Mouse (Mus musculus) hindbrain, embryonic 11.5 days (tissue): Measurements from ENCODE around the gene 2010111I01Rik. TPM values are rescaled to one million over a fixed set of nuclear protein-coding genes. Genes with fewer than 3 reads are reported as not detected.
A peak's percentile ranks its signal among the peaks of the same experiment; 100 is the strongest.

Experiments
- ATAC-seq: fragments of 200-750 bp; cut with Nextera tagmentation; 2 replicates; pipeline ENCODE4 v1.8.0; 2017; ENCODE audit warnings: mild to moderate bottlenecking, moderate TSS enrichment, moderate library complexity; ENCODE audit not compliant: low FRiP score
- DNase-seq: peaks from one replicate; pipeline ENCODE4 v3.0.0-alpha.2; 2015; ENCODE audit warnings: low spot score
- H3K27ac ChIP-seq: fragments of 300-500 bp; sonication (generic); 2 replicates; pipeline ENCODE4 v1.5.1; 2014; ENCODE audit warnings: mild to moderate bottlenecking, low read depth, low read length
- H3K27me3 ChIP-seq: fragments of 300-500 bp; sonication (generic); 2 replicates; pipeline ENCODE4 v1.6.1; 2014; ENCODE audit warnings: mild to moderate bottlenecking, low read length, moderate library complexity, mixed read lengths; ENCODE audit not compliant: control insufficient read depth, insufficient read depth
- H3K36me3 ChIP-seq: fragments of 300-500 bp; sonication (generic); 2 replicates; pipeline ENCODE4 v1.6.1; 2014; ENCODE audit warnings: mild to moderate bottlenecking, low read length, moderate library complexity, mixed read lengths; ENCODE audit not compliant: control insufficient read depth, insufficient read depth
- H3K4me1 ChIP-seq: fragments of 300-500 bp; sonication (generic); replicated peaks from 2 replicates; pipeline ENCODE4 v1.6.1; 2014; ENCODE audit warnings: low read length, mixed read lengths; ENCODE audit not compliant: control insufficient read depth, insufficient read depth
- H3K4me2 ChIP-seq: fragments of 300-500 bp; sonication (generic); replicated peaks from 2 replicates; pipeline ENCODE4 v1.6.1; 2014; ENCODE audit warnings: mild to moderate bottlenecking, low read depth, low read length
- H3K4me3 ChIP-seq: fragments of 300-500 bp; sonication (generic); 2 replicates; pipeline ENCODE4 v1.5.1; 2014; ENCODE audit warnings: low read depth, low read length
- H3K9ac ChIP-seq: fragments of 300-500 bp; sonication (generic); 2 replicates; pipeline ENCODE4 v1.6.1; 2014; ENCODE audit warnings: low read depth, low read length
- H3K9me3 ChIP-seq: fragments of 300-500 bp; sonication (generic); 2 replicates; pipeline ENCODE4 v1.6.1; 2016; ENCODE audit warnings: low read length; ENCODE audit not compliant: control insufficient read depth
- WGBS: fragments of 180-500 bp; shearing (Covaris S2); extraction: QIAGEN DNeasy Blood & Tissue Kit; methylation state at CpG from one replicate; pipeline ENCODE4 v1.1.7; 2014; 5-methylcytosine and 5-hydroxymethylcytosine counted together
- polyA plus RNA-seq: library from polyadenylated mRNA; unstranded; fragments of >200 nt; fragmentation: Nextera tagmentation; extraction: Ambion mirVana; gene quantifications from 2 replicates; pipeline ENCODE4 v1.2.1, GENCODE M21; 2014

The 2010111I01Rik gene
- polyA plus RNA-seq, 1 experiment from 2014 or later, result 46.2 TPM

DNA sequence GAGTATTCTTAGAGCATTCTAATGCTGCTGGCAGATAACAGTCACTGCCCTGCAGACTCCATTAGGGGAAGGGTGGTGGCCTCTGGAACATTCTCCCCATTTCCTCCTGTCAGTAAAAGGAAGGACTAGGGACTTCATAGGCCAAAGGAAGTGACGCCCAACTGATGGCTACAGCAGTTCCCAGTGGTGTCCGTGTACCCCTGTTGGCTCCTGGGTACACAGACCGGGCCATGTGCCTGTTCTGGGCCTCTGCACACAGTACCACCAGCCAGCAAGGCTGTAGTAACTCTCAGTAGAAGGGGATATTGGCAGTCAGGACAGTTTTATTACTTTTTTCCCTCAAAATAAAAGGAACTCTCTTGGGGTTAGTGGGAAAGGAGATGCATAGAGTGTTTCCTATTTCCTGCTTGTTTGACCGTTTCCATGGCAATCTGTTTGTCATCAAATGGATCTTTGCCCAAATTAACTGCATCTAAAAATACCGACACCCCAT lies 290.9 kb downstream of the 2010111I01Rik start:
- H3K27ac ChIP-seq, result no peak overlapping the region
- H3K27me3 ChIP-seq, result no peaks in the 10 kb centered on the region
- no peak for ATAC-seq
- 88% methylated on average over 5 of the region's 5 CpGs for WGBS
- H3K36me3 ChIP-seq, result no peaks in the 10 kb centered on the region
- no peak overlapping the region for H3K9ac ChIP-seq
- no peak for DNase-seq
- H3K4me2 ChIP-seq, result no peak overlapping the region
- no peaks in the 10 kb centered on the region for H3K9me3 ChIP-seq
- no peak overlapping the region for H3K4me3 ChIP-seq
- H3K4me1 ChIP-seq, result no peaks in the 10 kb centered on the region; the same call in 1 of the 2 replicates

DNA sequence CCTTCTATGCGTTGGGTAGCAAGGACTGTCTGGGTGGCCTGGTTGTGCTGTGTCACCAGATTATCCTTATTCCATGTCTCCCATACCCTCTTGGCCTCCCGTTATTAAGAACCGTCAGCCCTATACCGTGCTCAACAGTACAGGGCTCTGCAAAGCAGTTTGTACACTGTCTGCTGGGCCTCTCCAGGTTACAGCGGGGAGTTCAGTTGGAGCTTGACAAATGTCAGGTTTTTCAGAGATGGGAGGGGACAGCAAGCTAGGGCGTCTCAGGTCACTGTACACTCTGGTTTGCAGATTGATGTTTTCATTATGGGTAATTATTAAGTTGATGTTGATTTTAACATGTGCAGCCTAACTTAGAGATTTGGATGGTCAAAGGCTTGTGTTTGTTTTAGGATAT lies 291.5 kb downstream of the 2010111I01Rik start:
- no peak overlapping the region for H3K4me2 ChIP-seq
- no peaks in the 10 kb centered on the region for H3K36me3 ChIP-seq
- H3K9ac ChIP-seq, result no peak overlapping the region
- H3K27me3 ChIP-seq, result no peaks in the 10 kb centered on the region
- no peaks in the 10 kb centered on the region; the same call in 1 of the 2 replicates for H3K4me1 ChIP-seq
- WGBS, result 88% methylated on average over 6 of the region's 6 CpGs
- no peak for ATAC-seq
- no peak overlapping the region for H3K4me3 ChIP-seq
- no peaks in the 10 kb centered on the region for H3K9me3 ChIP-seq
- no peak for DNase-seq
- no peak overlapping the region for H3K27ac ChIP-seq

DNA sequence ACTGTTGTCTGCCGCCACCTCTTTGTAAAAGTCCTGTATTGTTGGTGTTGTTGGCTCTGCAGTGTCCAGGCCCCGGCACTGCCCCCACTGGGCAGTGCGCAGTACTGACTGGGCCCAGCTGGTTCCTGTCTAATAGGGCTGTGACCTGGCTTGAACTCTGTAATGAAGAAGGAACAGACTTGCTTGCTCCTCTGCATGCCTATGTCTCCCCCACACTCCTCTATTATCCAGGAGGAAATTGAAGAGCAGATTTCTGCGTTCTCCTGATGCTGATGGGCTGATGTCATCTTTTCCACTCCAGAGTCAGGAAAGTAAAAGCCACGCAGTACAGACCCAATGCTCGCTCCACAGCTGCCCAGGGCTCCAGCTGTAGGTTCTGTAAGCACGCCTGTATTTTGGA lies 292.1 kb downstream of the 2010111I01Rik start:
- Histone ChIP-seq H3K36me3 (no peaks in the 10 kb centered on the region), H3K27me3 (no peaks in the 10 kb centered on the region; the same call in 1 of the 2 replicates), H3K4me1 (no peaks in the 10 kb centered on the region; the same call in 1 of the 2 replicates), H3K4me2 (no peak overlapping the region), H3K27ac (no peak overlapping the region), H3K9ac (no peak overlapping the region), H3K4me3 (no peak overlapping the region), H3K9me3 (no peaks in the 10 kb centered on the region)
- ATAC-seq (peak; percentile 70), DNase-seq (peak; percentile 44)
- WGBS, result 71% methylated on average over 7 of the region's 7 CpGs

DNA sequence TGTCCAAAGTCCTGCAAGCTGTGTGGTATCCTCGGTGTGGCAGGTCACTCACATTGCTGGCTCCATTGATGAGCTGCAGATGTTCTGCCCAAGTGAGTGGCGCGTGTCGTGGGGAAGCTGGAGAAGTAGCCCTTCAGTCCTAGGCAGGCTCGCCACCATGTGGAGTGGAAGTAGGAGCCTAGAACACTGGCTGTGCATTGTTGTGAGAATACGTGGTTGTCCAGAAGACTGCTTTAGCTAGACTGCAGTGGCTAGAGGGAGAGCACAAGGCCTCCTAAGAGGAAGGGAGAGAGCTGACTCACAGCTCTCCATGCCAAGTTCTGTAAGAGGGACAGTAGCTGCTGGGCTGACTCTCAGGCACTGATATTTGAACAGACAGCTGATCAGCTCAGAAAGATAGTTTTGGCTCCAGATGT lies 293.5 kb downstream of the 2010111I01Rik start:
- no peak for ATAC-seq
- Histone ChIP-seq H3K27ac (no peak overlapping the region), H3K36me3 (no peaks in the 10 kb centered on the region), H3K4me1 (no peaks in the 10 kb centered on the region; the same call in 1 of the 2 replicates), H3K27me3 (no peaks in the 10 kb centered on the region; the same call in 1 of the 2 replicates), H3K9ac (no peak overlapping the region), H3K4me3 (no peak overlapping the region), H3K9me3 (no peaks in the 10 kb centered on the region), H3K4me2 (no peak overlapping the region)
- 74% methylated on average over 6 of the region's 6 CpGs for WGBS
- no peak for DNase-seq

DNA sequence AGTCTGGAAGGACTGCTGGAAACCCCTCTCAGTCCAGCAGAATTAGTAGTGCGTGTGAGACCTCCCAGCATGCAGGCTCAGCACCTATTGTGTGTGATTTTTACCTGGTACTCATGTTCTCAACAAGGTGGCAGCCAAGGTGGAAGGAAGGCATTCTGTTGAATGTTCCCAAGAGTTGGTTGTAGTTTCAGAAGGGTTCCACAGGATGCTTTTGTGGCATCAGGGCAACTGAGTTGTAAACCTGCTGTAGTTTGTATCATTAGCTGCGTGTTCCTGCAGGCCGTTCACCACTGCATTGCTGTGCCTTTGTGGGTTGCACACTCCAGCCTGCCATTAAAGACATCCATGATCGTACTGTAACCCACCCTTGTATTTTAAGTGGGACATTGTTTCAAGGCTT lies 294.0 kb downstream of the 2010111I01Rik start:
- Histone ChIP-seq H3K9me3 (no peaks in the 10 kb centered on the region), H3K36me3 (no peaks in the 10 kb centered on the region), H3K4me2 (no peak overlapping the region), H3K27ac (no peak overlapping the region), H3K27me3 (no peaks in the 10 kb centered on the region; the same call in 1 of the 2 replicates), H3K4me3 (no peak overlapping the region), H3K9ac (no peak overlapping the region), H3K4me1 (no peaks in the 10 kb centered on the region; the same call in 1 of the 2 replicates)
- WGBS, result 90% methylated on average over 4 of the region's 4 CpGs
- no peak for DNase-seq
- ATAC-seq, result no peak

DNA sequence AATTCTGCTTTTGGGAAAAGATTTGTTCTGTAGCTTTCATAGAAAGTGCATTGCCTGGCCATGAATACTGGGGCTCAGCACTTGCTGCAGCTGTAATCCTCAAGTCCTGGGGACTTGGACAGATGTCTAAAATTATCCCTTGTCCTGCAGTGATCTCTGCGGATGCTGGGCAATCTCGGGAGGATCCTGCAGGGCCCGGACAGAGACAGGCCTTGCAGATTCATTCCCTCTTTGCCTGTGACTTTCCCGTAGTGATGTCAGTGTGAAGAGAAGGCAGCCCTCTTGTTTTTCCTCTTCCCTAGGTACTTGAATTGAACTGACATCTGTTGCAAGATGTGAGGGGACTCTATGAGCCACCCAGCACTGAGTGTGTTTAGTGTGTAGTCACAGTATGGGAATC lies 295.4 kb downstream of the 2010111I01Rik start:
- Histone ChIP-seq H3K27me3 (no peaks in the 10 kb centered on the region; the same call in 1 of the 2 replicates), H3K9me3 (no peaks in the 10 kb centered on the region), H3K4me2 (no peak overlapping the region), H3K27ac (no peak overlapping the region), H3K4me1 (no peaks in the 10 kb centered on the region; the same call in 1 of the 2 replicates), H3K9ac (no peak overlapping the region), H3K36me3 (no peaks in the 10 kb centered on the region), H3K4me3 (no peak overlapping the region)
- no peak for ATAC-seq
- 41% methylated on average over 4 of the region's 4 CpGs for WGBS
- DNase-seq, result no peak

DNA sequence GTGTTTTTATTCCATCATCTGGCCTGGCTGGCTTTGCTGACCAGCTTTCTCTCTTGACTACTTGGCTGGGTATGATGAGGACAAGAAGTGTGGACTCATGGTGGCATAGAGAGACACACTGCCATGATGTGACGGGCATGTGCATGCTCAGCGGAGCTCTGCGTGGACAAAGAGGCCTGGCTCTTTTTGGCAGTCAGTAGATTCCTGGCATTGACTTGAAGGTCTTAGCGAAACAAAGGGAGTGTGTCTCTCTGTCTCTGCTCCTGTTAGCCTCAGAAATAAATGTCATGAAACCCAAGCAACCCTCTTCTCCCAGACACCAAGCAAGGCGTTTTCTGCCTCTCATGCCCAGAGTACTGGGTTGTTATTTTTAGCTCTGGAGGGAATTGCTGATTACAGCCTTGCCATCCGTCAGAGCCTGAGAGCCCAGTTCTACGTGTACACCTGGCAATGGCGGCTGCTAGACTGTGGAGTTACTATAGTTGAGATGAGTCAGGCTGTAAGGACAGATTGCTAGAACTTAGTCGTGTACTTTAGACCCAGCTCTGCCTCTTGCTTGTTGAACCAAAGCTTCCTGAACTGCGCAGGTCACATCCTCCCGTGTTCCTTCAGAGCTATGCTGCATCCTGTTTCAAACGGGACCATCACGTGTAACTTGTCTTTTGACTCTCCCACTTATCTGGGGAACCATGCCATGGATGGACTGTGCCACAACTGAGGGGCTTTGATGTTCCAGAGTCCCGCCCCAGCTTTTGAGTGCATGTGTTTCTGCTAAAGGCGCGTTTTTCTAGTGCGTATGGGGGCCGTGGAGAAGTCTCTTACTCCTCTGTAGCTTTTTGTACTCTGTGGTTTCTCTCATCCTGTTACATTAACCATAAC lies 296.3 kb downstream of the 2010111I01Rik start:
- Histone ChIP-seq H3K4me2 (no peak overlapping the region), H3K9me3 (no peaks in the 10 kb centered on the region), H3K27ac (no peak overlapping the region; the same call in 1 of the 2 replicates), H3K9ac (no peak overlapping the region), H3K27me3 (no peaks in the 10 kb centered on the region; the same call in 1 of the 2 replicates), H3K4me1 (no peaks in the 10 kb centered on the region; the same call in 1 of the 2 replicates), H3K36me3 (no peaks in the 10 kb centered on the region), H3K4me3 (no peak overlapping the region)
- 70% methylated on average over 18 of the region's 18 CpGs for WGBS
- ATAC-seq (0 out of 2 replicates have a peak, but pooled peaks have one; percentile 33), DNase-seq (no peak)

DNA sequence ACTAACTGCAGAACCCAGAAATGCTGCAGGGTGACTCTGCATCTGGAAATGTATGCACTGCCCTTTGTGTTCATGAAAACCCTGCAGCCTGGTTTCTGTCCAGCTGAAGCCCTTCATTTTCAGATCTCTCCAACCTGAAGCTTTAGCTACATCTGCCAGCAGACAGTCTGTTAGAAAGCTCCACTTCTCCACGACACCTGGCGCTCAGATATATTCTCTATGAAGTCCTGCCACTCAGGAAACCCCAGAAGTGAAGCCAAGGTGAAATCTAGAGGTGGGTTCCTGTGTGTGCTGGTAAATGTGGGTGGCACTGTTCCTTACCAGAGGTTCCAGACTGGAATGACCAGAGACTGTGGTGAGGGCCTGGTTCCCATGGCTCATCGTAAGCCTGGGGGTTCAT lies 297.0 kb downstream of the 2010111I01Rik start:
- no peaks in the 10 kb centered on the region; the same call in 1 of the 2 replicates for H3K27me3 ChIP-seq
- no peak for ATAC-seq
- H3K27ac ChIP-seq, result no peak overlapping the region
- H3K9ac ChIP-seq, result no peak overlapping the region
- no peaks in the 10 kb centered on the region for H3K36me3 ChIP-seq
- H3K9me3 ChIP-seq, result no peaks in the 10 kb centered on the region
- H3K4me3 ChIP-seq, result no peak overlapping the region
- no peak for DNase-seq
- 97% methylated on average over 3 of the region's 3 CpGs for WGBS
- no peaks in the 10 kb centered on the region; the same call in 1 of the 2 replicates for H3K4me1 ChIP-seq
- no peak overlapping the region for H3K4me2 ChIP-seq
